9 mouse cellular contexts compared by ENCODE assay signal in the genomic region with DNA sequence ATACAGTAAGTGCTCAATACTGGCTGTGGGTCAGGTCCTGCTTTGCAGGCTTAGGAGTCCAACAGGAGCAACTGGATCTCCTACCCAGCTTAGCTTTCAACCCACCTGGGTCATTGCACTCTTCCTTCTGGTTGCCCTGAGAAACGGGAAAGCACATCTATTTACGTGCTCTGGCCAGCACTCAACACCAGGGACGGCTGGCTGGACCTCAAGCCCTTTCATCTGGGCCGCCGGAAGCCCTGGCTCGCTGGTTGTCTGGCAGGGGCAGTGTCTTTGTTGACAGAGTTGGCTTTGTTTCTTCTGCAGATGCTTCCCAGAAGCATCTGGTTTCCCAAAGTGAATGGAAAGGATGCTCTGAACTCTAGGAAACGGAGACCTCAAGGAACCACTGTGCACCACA. TPM values are rescaled to one million over a fixed set of nuclear protein-coding genes. Genes with fewer than 3 reads are reported as not detected.
DNase-seq lines count a peak whose midpoint lies in the region; TF ChIP-seq lines count a peak whose summit lies in the region.
"Had no signal": no experiment of that assay in that cellular context is flagged by ENCODE, and none has a peak within 500 bp of the region (broad histone marks: within the 10 kb centered on the region; RNA-seq: fewer than 3 reads in every experiment).

No protein-coding gene starts in this region.

- DNase-seq in left cerebral cortex, postnatal 10 days (ENCODE audit: extremely low spot score in 1 of 2, low spot score in 2 of 2), result peak; percentile 42 to 88
- no peak for DNase-seq in left cerebral cortex, adult 18-20 months (ENCODE audit: low spot score in 2 of 2)
- DNase-seq in embryo, embryonic 11 days, result peak; percentile 37
- peak; percentile 72 to 83 for DNase-seq in heart, postnatal 14 days
- DNase-seq in limb, embryonic 10.5 days (ENCODE audit: low spot score), result peak; percentile 42
- no peak for DNase-seq in adipocyte (ENCODE audit: low spot score)
- DNase-seq in cerebellum, postnatal 14 days, result no peak
- DNase-seq in thymus, adult 2 months, result no peak

- peak overlapping the region; percentile 30; the same call in 1 of the 2 replicates for H3K27ac ChIP-seq in limb, embryonic 10.5 days
- H3K27ac ChIP-seq in thymus, adult 2 months (ENCODE audit: control insufficient read depth, insufficient read depth, low read length), result no peak overlapping the region
- H3K27ac ChIP-seq: limb, embryonic 13.5 days had no signal

- intact Hi-C loops in left cerebral cortex, postnatal 10 days (cut with DNase I), result no loop called here
- intact Hi-C loops in heart, postnatal 14 days (cut with DNase I), result no loop called here

- TF ChIP-seq POLR2A in thymus, adult 2 months (IDR thresholded peaks at IDR 0.05; ENCODE audit: control insufficient read depth, extremely low read depth, insufficient read depth, low read length, poor library complexity), result no peak

- H3K4me3 ChIP-seq in limb, embryonic 10.5 days, result no peak overlapping the region
- H3K4me3 ChIP-seq in thymus, adult 2 months (ENCODE audit: control insufficient read depth, insufficient read depth, low read length), result no peak overlapping the region
- H3K4me3 ChIP-seq: limb, embryonic 13.5 days had no signal

- H3K4me1 ChIP-seq in limb, embryonic 10.5 days, result peaks cover 20% of the 10 kb centered on the region
- peaks cover 5% of the 10 kb centered on the region for H3K4me1 ChIP-seq in thymus, adult 2 months (replicated peaks; ENCODE audit: control insufficient read depth, insufficient read depth, low read length)

- no peaks in the 10 kb centered on the region for H3K36me3 ChIP-seq in limb, embryonic 10.5 days
- no peaks in the 10 kb centered on the region for H3K36me3 ChIP-seq in thymus, adult 2 months (ENCODE audit: control insufficient read depth, insufficient read depth, low read length)
- H3K36me3 ChIP-seq: limb, embryonic 13.5 days had no signal

- TF ChIP-seq CTCF in thymus, adult 2 months (IDR thresholded peaks at IDR 0.05; ENCODE audit: borderline replicate concordance, control insufficient read depth, extremely low read depth, insufficient read depth, low read length, poor library complexity), result no peak

- no peaks in the 10 kb centered on the region for H3K27me3 ChIP-seq in limb, embryonic 10.5 days (ENCODE audit: low read depth, poor library complexity, severe bottlenecking)
- no peaks in the 10 kb centered on the region for H3K27me3 ChIP-seq in thymus, adult 2 months (ENCODE audit: control insufficient read depth, insufficient read depth, low read length)
- H3K27me3 ChIP-seq: limb, embryonic 13.5 days had no signal

- H3K9me3 ChIP-seq in limb, embryonic 10.5 days (replicated peaks), result no peaks in the 10 kb centered on the region
- H3K9me3 ChIP-seq: limb, embryonic 13.5 days had no signal

- WGBS in limb, embryonic 10.5 days, result 31% methylated on average over 7 of the region's 7 CpGs
- 82% methylated on average over 7 of the region's 7 CpGs for WGBS in thymus, adult 2 months

RNA-seq across cellular contexts. Expression of gene Efhd2, which starts 39.3 kb away (rescaled TPM):
- 10 to 100 TPM; 51.2 to 52.5 TPM for total RNA-seq in left cerebral cortex, postnatal 10 days (2021)
- 100 to 1,000 TPM; 298 to 317 TPM for total RNA-seq in left cerebral cortex, adult 18-20 months (2021)
- total RNA-seq in heart, postnatal 14 days (2021), result 10 to 100 TPM; 22.1 to 22.6 TPM
- polyA plus RNA-seq in limb, embryonic 10.5 days (2016; fragmentation: Nextera tagmentation; extraction: Ambion mirVana), result 33.7 and 35.1 TPM in 2 replicates
- 120 and 128 TPM in 2 replicates for polyA plus RNA-seq in thymus, adult 2 months (2012; rRNA removed)

Comparison
In these comparisons a context has a peak if more than half of its experiments do, and no peak if none do; other contexts are left out.
1. DNase-seq: peak in left cerebral cortex, postnatal 10 days (2 of 2), embryo, embryonic 11 days (single experiment), heart, postnatal 14 days (2 of 2) and limb, embryonic 10.5 days (single experiment); none in left cerebral cortex, adult 18-20 months (0 of 2), adipocyte (single experiment), cerebellum, postnatal 14 days (0 of 2) and thymus, adult 2 months (single experiment).
2. RNA of gene Efhd2, which starts 39.3 kb away (total RNA-seq): 298 to 317 TPM in left cerebral cortex, adult 18-20 months; 51.2 to 52.5 TPM in left cerebral cortex, postnatal 10 days and 22.1 to 22.6 TPM in heart, postnatal 14 days; every median in the first group is over 4 times any median in the second.